Comparison of ENCODE assay signal across 8 mouse cellular contexts in genomic region chr9:107573774-107574173, GRCm38 (mm10). TPM values are rescaled to one million over a fixed set of nuclear protein-coding genes. Genes with fewer than 3 reads are reported as not detected.
DNase-seq lines count a peak whose midpoint lies in the region; ATAC-seq and TF ChIP-seq lines count a peak whose summit lies in the region.
"Not testable (repeated sequence)": the region's sequence is repeated elsewhere in the genome, so short reads cannot be mapped to it uniquely, and the experiment has no call there.
"Had no signal": no experiment of that assay in that cellular context is flagged by ENCODE, and none has a peak within 500 bp of the region (broad histone marks: within the 10 kb centered on the region; RNA-seq: fewer than 3 reads in every experiment).

No protein-coding gene starts in this region.

- H3K27ac ChIP-seq in intestine, postnatal 0 days (ENCODE audit: low read depth, low read length); lung, embryonic 14.5 days (ENCODE audit: low read depth); stomach, postnatal 0 days (replicated peaks): not testable (repeated sequence)
- H3K27ac ChIP-seq in liver, embryonic 12.5 days = peak overlapping the region; percentile 94; the same call in 1 of the 2 replicates

- H3K9ac ChIP-seq in intestine, postnatal 0 days (ENCODE audit: low read depth, low read length); liver, embryonic 12.5 days; lung, embryonic 14.5 days; stomach, postnatal 0 days (ENCODE audit: low read length): not testable (repeated sequence)

- TF ChIP-seq EP300 in stomach, postnatal 0 days (optimal IDR thresholded peaks at IDR 0.05) = not testable (repeated sequence)

- not testable (repeated sequence) for H3K4me2 ChIP-seq in intestine, postnatal 0 days (replicated peaks; ENCODE audit: low read depth); liver, embryonic 12.5 days; lung, embryonic 14.5 days; stomach, postnatal 0 days (replicated peaks; ENCODE audit: low read depth)

- not testable (repeated sequence) for H3K27me3 ChIP-seq in intestine, postnatal 0 days (replicated peaks; ENCODE audit: control insufficient read depth, insufficient read depth, low read length); liver, embryonic 12.5 days (replicated peaks); lung, embryonic 14.5 days (ENCODE audit: insufficient read depth, low read length); stomach, postnatal 0 days (ENCODE audit: control insufficient read depth, insufficient read depth, low read length)

- not testable (repeated sequence) for ATAC-seq in intestine, postnatal 0 days; liver, embryonic 12.5 days; lung, embryonic 14.5 days (ENCODE audit: insufficient read depth); stomach, postnatal 0 days (ENCODE audit: low FRiP score, low TSS enrichment)

- H3K4me3 ChIP-seq in intestine, postnatal 0 days (ENCODE audit: low read depth, low read length); liver, embryonic 12.5 days; lung, embryonic 14.5 days (ENCODE audit: low read depth, low read length); stomach, postnatal 0 days (ENCODE audit: low read depth, low read length): not testable (repeated sequence)

- not testable (repeated sequence) for H3K9me3 ChIP-seq in intestine, postnatal 0 days (ENCODE audit: control insufficient read depth); liver, embryonic 12.5 days (replicated peaks); lung, embryonic 14.5 days (ENCODE audit: low read depth, low read length); stomach, postnatal 0 days (ENCODE audit: control insufficient read depth, low read length)

- peaks cover 13% of the 10 kb centered on the region for H3K4me1 ChIP-seq in intestine, postnatal 0 days (replicated peaks; ENCODE audit: control insufficient read depth, insufficient read depth, low read length)
- peaks cover 72% of the 10 kb centered on the region for H3K4me1 ChIP-seq in liver, embryonic 12.5 days
- H3K4me1 ChIP-seq in lung, embryonic 14.5 days (ENCODE audit: insufficient read depth) = peaks cover 29% of the 10 kb centered on the region
- peaks cover 18% of the 10 kb centered on the region for H3K4me1 ChIP-seq in stomach, postnatal 0 days (replicated peaks; ENCODE audit: control insufficient read depth, insufficient read depth)

- peak; percentile 42 for TF ChIP-seq CTCF in intestine, postnatal 0 days (IDR thresholded peaks at IDR 0.05; ENCODE audit: low read depth)
- 0 out of 2 replicates have a peak, but pooled peaks have one; percentile 21 for TF ChIP-seq CTCF in lung, embryonic 14.5 days (IDR thresholded peaks at IDR 0.05; ENCODE audit: low read depth)
- peak; percentile 34; the same call in 1 of the 2 replicates for TF ChIP-seq CTCF in stomach, postnatal 0 days (IDR thresholded peaks at IDR 0.05; ENCODE audit: low read depth)

- peaks cover 24% of the 10 kb centered on the region; the same call in 1 of the 2 replicates for H3K36me3 ChIP-seq in intestine, postnatal 0 days (ENCODE audit: control insufficient read depth, insufficient read depth)
- peaks cover 38% of the 10 kb centered on the region for H3K36me3 ChIP-seq in liver, embryonic 12.5 days
- peaks cover 43% of the 10 kb centered on the region for H3K36me3 ChIP-seq in lung, embryonic 14.5 days (ENCODE audit: insufficient read depth)
- H3K36me3 ChIP-seq in stomach, postnatal 0 days (ENCODE audit: control insufficient read depth, insufficient read depth, low read length) = not testable (repeated sequence)

- 81% methylated on average over 6 of the region's 6 CpGs for WGBS in intestine, postnatal 0 days
- WGBS in liver, embryonic 12.5 days (ENCODE audit: insufficient replicate concordance) = 77% methylated on average over 6 of the region's 6 CpGs
- 82% methylated on average over 6 of the region's 6 CpGs for WGBS in lung, embryonic 14.5 days
- WGBS in stomach, postnatal 0 days = 90% methylated on average over 6 of the region's 6 CpGs

- DNase-seq in 416B (ENCODE audit: low read depth) = peak; percentile 57
- DNase-seq in ES-CJ7 (ENCODE audit: low read depth, low spot score) = peak; percentile 78
- DNase-seq in ZHBTc4 (ENCODE audit: low read depth, low spot score) = peak; percentile 77
- DNase-seq in lung, embryonic 14.5 days; stomach, postnatal 0 days (ENCODE audit: low spot score): not testable (repeated sequence)

RNA-seq across cellular contexts. Expression of gene Hyal1, which starts 3.0 kb away (rescaled TPM):
- polyA plus RNA-seq in intestine, postnatal 0 days (2015; fragmentation: Nextera tagmentation; extraction: Ambion mirVana) = 2.4 and 2.8 TPM in 2 replicates
- polyA plus RNA-seq in liver, embryonic 12.5 days (2016; fragmentation: Nextera tagmentation; extraction: Ambion mirVana) = 3.6 and 3.9 TPM in 2 replicates
- 5.2 and 5.9 TPM in 2 replicates for polyA plus RNA-seq in lung, embryonic 14.5 days (2014; fragmentation: Nextera tagmentation; extraction: Ambion mirVana)
- 7.2 and 8.0 TPM in 2 replicates for polyA plus RNA-seq in stomach, postnatal 0 days (2015; fragmentation: Nextera tagmentation; extraction: Ambion mirVana)

RNA-seq across cellular contexts. Expression of gene Naa80, which starts 4.9 kb away (rescaled TPM):
- polyA plus RNA-seq in intestine, postnatal 0 days (2015; fragmentation: Nextera tagmentation; extraction: Ambion mirVana) = 20.4 and 21.4 TPM in 2 replicates
- 12.5 and 12.9 TPM in 2 replicates for polyA plus RNA-seq in liver, embryonic 12.5 days (2016; fragmentation: Nextera tagmentation; extraction: Ambion mirVana)
- 14.7 and 17.2 TPM in 2 replicates for polyA plus RNA-seq in lung, embryonic 14.5 days (2014; fragmentation: Nextera tagmentation; extraction: Ambion mirVana)
- polyA plus RNA-seq in stomach, postnatal 0 days (2015; fragmentation: Nextera tagmentation; extraction: Ambion mirVana) = 13.3 and 14.7 TPM in 2 replicates

RNA-seq across cellular contexts. Expression of gene Hyal2, which starts 6.0 kb away (rescaled TPM):
- polyA plus RNA-seq in intestine, postnatal 0 days (2015; fragmentation: Nextera tagmentation; extraction: Ambion mirVana) = 47.5 and 52.8 TPM in 2 replicates
- 53.9 and 57.6 TPM in 2 replicates for polyA plus RNA-seq in liver, embryonic 12.5 days (2016; fragmentation: Nextera tagmentation; extraction: Ambion mirVana)
- 126 and 129 TPM in 2 replicates for polyA plus RNA-seq in lung, embryonic 14.5 days (2014; fragmentation: Nextera tagmentation; extraction: Ambion mirVana)
- polyA plus RNA-seq in stomach, postnatal 0 days (2015; fragmentation: Nextera tagmentation; extraction: Ambion mirVana) = 49.6 and 50.4 TPM in 2 replicates

RNA-seq across cellular contexts. Expression of gene Hyal3, which starts 6.8 kb away (rescaled TPM):
- 0.31 and 0.50 TPM in 2 replicates for polyA plus RNA-seq in intestine, postnatal 0 days (2015; fragmentation: Nextera tagmentation; extraction: Ambion mirVana)
- 0.99 and 1.2 TPM in 2 replicates for polyA plus RNA-seq in liver, embryonic 12.5 days (2016; fragmentation: Nextera tagmentation; extraction: Ambion mirVana)
- 0.73 and 1.4 TPM in 2 replicates for polyA plus RNA-seq in lung, embryonic 14.5 days (2014; fragmentation: Nextera tagmentation; extraction: Ambion mirVana)
- 1.3 and 1.4 TPM in 2 replicates for polyA plus RNA-seq in stomach, postnatal 0 days (2015; fragmentation: Nextera tagmentation; extraction: Ambion mirVana)
- polyA plus RNA-seq: erythroblast, embryonic 14.5 days had no signal

RNA-seq across cellular contexts. Expression of gene Tusc2, which starts 10.7 kb away (rescaled TPM):
- 38.7 and 41.6 TPM in 2 replicates for polyA plus RNA-seq in intestine, postnatal 0 days (2015; fragmentation: Nextera tagmentation; extraction: Ambion mirVana)
- 48.6 and 52.7 TPM in 2 replicates for polyA plus RNA-seq in liver, embryonic 12.5 days (2016; fragmentation: Nextera tagmentation; extraction: Ambion mirVana)
- 38.2 and 39.0 TPM in 2 replicates for polyA plus RNA-seq in lung, embryonic 14.5 days (2014; fragmentation: Nextera tagmentation; extraction: Ambion mirVana)
- 44.9 and 48.7 TPM in 2 replicates for polyA plus RNA-seq in stomach, postnatal 0 days (2015; fragmentation: Nextera tagmentation; extraction: Ambion mirVana)
